Mouse (Mus musculus) central nervous system, embryonic 18 days (tissue): ENCODE results near the gene Vmn1r155. TPM values are rescaled to one million over a fixed set of nuclear protein-coding genes. Genes with fewer than 3 reads are reported as not detected.

Experiments used
- polyA plus RNA-seq: library from polyadenylated mRNA; depleted of rRNA; stranded (reverse); fragments of >200 nt; gene quantifications from 2 replicates; pipeline ENCODE4 v1.2.3, GENCODE M21; 2012; rRNA removed

Gene Vmn1r155
- polyA plus RNA-seq, result not detected in 2 replicates

GRCm38 (mm10) chr7:22657718-22658117, at the start of gene Vmn1r155:
Gene Vmn1r155, plus strand, starts transcription at chr7:22658018.

GRCm38 (mm10) chr7:22692217-22692616, 34.4 kb downstream of the Vmn1r155 start, which contains the start of gene Gm8693:
Gene Gm8693, minus strand, starts transcription at chr7:22692317.

Other genes with a start within 250 kb of the Vmn1r155 start
- gene Vmn1r148, start 244.4 kb upstream of the Vmn1r155 start, polyA plus RNA-seq, result not detected in 2 replicates
- gene Vmn1r149, start 219.8 kb upstream of the Vmn1r155 start, polyA plus RNA-seq, result not detected in 2 replicates
- not detected in 2 replicates for gene Gm10665, start 193.9 kb upstream of the Vmn1r155 start, polyA plus RNA-seq
- gene Vmn1r151, start 158.3 kb upstream of the Vmn1r155 start, polyA plus RNA-seq, result not detected in 2 replicates
- not detected in 2 replicates for gene Vmn1r152, start 135.1 kb upstream of the Vmn1r155 start, polyA plus RNA-seq
- gene Gm8677, start 123.1 kb upstream of the Vmn1r155 start, polyA plus RNA-seq, result not detected in 2 replicates
- not detected in 2 replicates for gene Gm4201, start 92.7 kb upstream of the Vmn1r155 start, polyA plus RNA-seq
- gene Gm4565, start 69.9 kb upstream of the Vmn1r155 start, polyA plus RNA-seq, result not detected in 2 replicates
- not detected in 2 replicates for gene Gm8693, start 34.3 kb downstream of the Vmn1r155 start, polyA plus RNA-seq
- gene Gm4567, start 61.7 kb downstream of the Vmn1r155 start, polyA plus RNA-seq, result not detected in 2 replicates
- gene Vmn1r157, start 103.7 kb downstream of the Vmn1r155 start, polyA plus RNA-seq, result not detected in 2 replicates
- gene Vmn1r158, start 132.8 kb downstream of the Vmn1r155 start, polyA plus RNA-seq, result not detected in 2 replicates
- gene Vmn1r159, start 185.6 kb downstream of the Vmn1r155 start, polyA plus RNA-seq, result not detected in 2 replicates
- gene Vmn1r160, start 213.2 kb downstream of the Vmn1r155 start, polyA plus RNA-seq, result not detected in 2 replicates